22 mouse cellular contexts compared by ENCODE assay signal in genomic region chr9:7928866-7929265, GRCm38 (mm10). TPM values are rescaled to one million over a fixed set of nuclear protein-coding genes. Genes with fewer than 3 reads are reported as not detected.
DNase-seq lines count a peak whose midpoint lies in the region; ATAC-seq lines count a peak whose summit lies in the region.
"Had no signal": no experiment of that assay in that cellular context is flagged by ENCODE, and none has a peak within 500 bp of the region (broad histone marks: within the 10 kb centered on the region; RNA-seq: fewer than 3 reads in every experiment).

No protein-coding gene starts in this region.

- no peak overlapping the region for H3K4me2 ChIP-seq in forebrain, embryonic 11.5 days (ENCODE audit: low read depth, low read length, severe bottlenecking)
- no peak overlapping the region for H3K4me2 ChIP-seq in forebrain, embryonic 16.5 days (ENCODE audit: low read length)
- no peak overlapping the region for H3K4me2 ChIP-seq in limb, embryonic 12.5 days
- H3K4me2 ChIP-seq: embryonic facial prominence, embryonic 12.5 days; forebrain, embryonic 12.5 days had no signal

- peaks cover 11% of the 10 kb centered on the region for H3K9me3 ChIP-seq in forebrain, embryonic 11.5 days (ENCODE audit: control insufficient read depth, low read length)
- H3K9me3 ChIP-seq in forebrain, embryonic 16.5 days (ENCODE audit: control insufficient read depth, low read length) = no peaks in the 10 kb centered on the region; the same call in 1 of the 2 replicates
- H3K9me3 ChIP-seq in limb, embryonic 12.5 days = peaks cover 14% of the 10 kb centered on the region
- H3K9me3 ChIP-seq in limb, embryonic 10.5 days (replicated peaks) = 0 out of 2 replicates have a peak, but pooled peaks cover 3% of the 10 kb centered on the region
- H3K9me3 ChIP-seq: G1E had no signal

- no peaks in the 10 kb centered on the region for H3K4me1 ChIP-seq in forebrain, embryonic 11.5 days (replicated peaks; ENCODE audit: control insufficient read depth, insufficient read depth, low read length)
- H3K4me1 ChIP-seq in forebrain, embryonic 16.5 days (replicated peaks; ENCODE audit: control insufficient read depth, insufficient read depth, low read length) = no peaks in the 10 kb centered on the region
- peaks cover 7% of the 10 kb centered on the region; the same call in 1 of the 2 replicates for H3K4me1 ChIP-seq in limb, embryonic 12.5 days (replicated peaks)
- H3K4me1 ChIP-seq in limb, embryonic 10.5 days = no peaks in the 10 kb centered on the region
- H3K4me1 ChIP-seq: embryonic facial prominence, embryonic 10.5 days; embryonic facial prominence, embryonic 12.5 days; forebrain, embryonic 12.5 days had no signal

- peaks cover 17% of the 10 kb centered on the region for H3K36me3 ChIP-seq in forebrain, embryonic 11.5 days (ENCODE audit: control insufficient read depth, insufficient read depth, low read length)
- H3K36me3 ChIP-seq in forebrain, embryonic 16.5 days (ENCODE audit: control insufficient read depth, insufficient read depth) = peaks cover 10% of the 10 kb centered on the region
- H3K36me3 ChIP-seq in limb, embryonic 12.5 days = peaks cover 87% of the 10 kb centered on the region
- H3K36me3 ChIP-seq in limb, embryonic 10.5 days = peaks cover 99% of the 10 kb centered on the region
- H3K36me3 ChIP-seq: G1E had no signal

- no peak overlapping the region for H3K27ac ChIP-seq in forebrain, embryonic 11.5 days (ENCODE audit: low read depth, low read length)
- no peak overlapping the region for H3K27ac ChIP-seq in forebrain, embryonic 16.5 days (ENCODE audit: low read length)
- 0 out of 2 replicates have a peak overlapping the region, but pooled peaks have one; percentile 17 for H3K27ac ChIP-seq in limb, embryonic 12.5 days
- H3K27ac ChIP-seq in limb, embryonic 10.5 days = no peak overlapping the region
- H3K27ac ChIP-seq: embryonic facial prominence, embryonic 10.5 days; embryonic facial prominence, embryonic 12.5 days; forebrain, embryonic 12.5 days had no signal

- DNase-seq in forebrain, embryonic 11.5 days (ENCODE audit: low spot score) = peak; percentile 41
- no peak for DNase-seq in limb, embryonic 10.5 days (ENCODE audit: low spot score)
- DNase-seq in testis, postnatal 10 days (ENCODE audit: low spot score) = peak; percentile 24
- no peak for DNase-seq in testis, postnatal 14 days (ENCODE audit: low spot score)
- DNase-seq: adrenal gland, adult 8-10 months; B cell, adult 2 months; cerebellum, adult 11-12 months; cerebellum, adult 2 months; cerebellum, adult 9-10 months; cerebellum, postnatal 25 days had no signal

- no peak for ATAC-seq in forebrain, embryonic 11.5 days (replicated peaks; ENCODE audit: low FRiP score)
- no peak for ATAC-seq in forebrain, embryonic 16.5 days
- no peak for ATAC-seq in limb, embryonic 12.5 days (ENCODE audit: insufficient number of reproducible peaks, insufficient read depth, low FRiP score, low TSS enrichment, low read depth)
- ATAC-seq: activated CD4-positive, CD25-positive, alpha-beta regulatory T cell, adult 4 months; CD4-positive, CD25-positive, alpha-beta regulatory T cell, adult 4 months; forebrain, embryonic 14.5 days had no signal

- WGBS in forebrain, embryonic 11.5 days = 91% methylated on average over 3 of the region's 3 CpGs
- 79% methylated on average over 3 of the region's 3 CpGs for WGBS in forebrain, embryonic 16.5 days
- 77% methylated on average over 3 of the region's 3 CpGs for WGBS in limb, embryonic 12.5 days
- 86% methylated on average over 3 of the region's 3 CpGs for WGBS in limb, embryonic 10.5 days

- H3K4me3 ChIP-seq in forebrain, embryonic 11.5 days (ENCODE audit: low read depth, low read length) = no peak overlapping the region
- no peak overlapping the region for H3K4me3 ChIP-seq in forebrain, embryonic 16.5 days (replicated peaks; ENCODE audit: low read length)
- no peak overlapping the region for H3K4me3 ChIP-seq in limb, embryonic 12.5 days (replicated peaks)
- H3K4me3 ChIP-seq in limb, embryonic 10.5 days = no peak overlapping the region
- H3K4me3 ChIP-seq: embryonic facial prominence, embryonic 10.5 days; embryonic facial prominence, embryonic 12.5 days; forebrain, embryonic 12.5 days had no signal

- no peaks in the 10 kb centered on the region for H3K27me3 ChIP-seq in forebrain, embryonic 11.5 days (ENCODE audit: control insufficient read depth, insufficient read depth, low read length)
- no peaks in the 10 kb centered on the region for H3K27me3 ChIP-seq in forebrain, embryonic 16.5 days (replicated peaks; ENCODE audit: control insufficient read depth, insufficient read depth, low read length)
- no peaks in the 10 kb centered on the region for H3K27me3 ChIP-seq in limb, embryonic 12.5 days
- H3K27me3 ChIP-seq in limb, embryonic 10.5 days (ENCODE audit: low read depth, poor library complexity, severe bottlenecking) = no peaks in the 10 kb centered on the region
- H3K27me3 ChIP-seq: CH12.LX; embryonic facial prominence, embryonic 12.5 days; forebrain, embryonic 12.5 days; Patski had no signal

- H3K9ac ChIP-seq in forebrain, embryonic 11.5 days (ENCODE audit: low read length) = no peak overlapping the region
- no peak overlapping the region for H3K9ac ChIP-seq in forebrain, embryonic 16.5 days (replicated peaks; ENCODE audit: low read depth, low read length)
- H3K9ac ChIP-seq in limb, embryonic 12.5 days (replicated peaks) = no peak overlapping the region
- H3K9ac ChIP-seq: embryonic facial prominence, embryonic 12.5 days; forebrain, embryonic 12.5 days; forebrain, postnatal 0 days had no signal

RNA-seq across cellular contexts. Expression of gene Birc3, which starts 55.9 kb away (rescaled TPM):
- 2.2 and 3.2 TPM in 2 replicates for polyA plus RNA-seq in forebrain, embryonic 11.5 days (2014; fragmentation: Nextera tagmentation; extraction: Ambion mirVana)
- polyA plus RNA-seq in forebrain, embryonic 16.5 days (2015; fragmentation: Nextera tagmentation; extraction: Ambion mirVana) = 1.9 and 2.0 TPM in 2 replicates
- polyA plus RNA-seq in limb, embryonic 12.5 days (2016; fragmentation: Nextera tagmentation; extraction: Ambion mirVana) = 6.8 and 7.9 TPM in 2 replicates
- polyA plus RNA-seq in limb, embryonic 10.5 days (2016; fragmentation: Nextera tagmentation; extraction: Ambion mirVana) = 7.4 and 8.2 TPM in 2 replicates

Comparison
In these comparisons a context has a peak if more than half of its experiments do, and no peak if none do; other contexts are left out.
1. DNase-seq: peak in forebrain, embryonic 11.5 days (single experiment) and testis, postnatal 10 days (single experiment); none in limb, embryonic 10.5 days (single experiment) and testis, postnatal 14 days (single experiment).